Mouse (Mus musculus): ENCODE results near the gene Mtmr11.

- TF ChIP-seq CTCF (IDR thresholded peaks at IDR 0.05; ENCODE audit: low read depth) (no peak), EP300 (IDR thresholded peaks at IDR 0.05; ENCODE audit: low read depth) (no peak)
Observed at GRCm38 (mm10) chr3:96173185-96173584, 11.4 kb downstream of the Mtmr11 start.

All from liver, embryonic 14.5 days (tissue).